Mouse (Mus musculus) lung, embryonic 15.5 days (tissue): ENCODE measurements around the gene Gadd45b. TPM values are rescaled to one million over a fixed set of nuclear protein-coding genes. Genes with fewer than 3 reads are reported as not detected.

Experiments
- ATAC-seq: fragments of 200-750 bp; cut with Nextera tagmentation; 2 replicates; pipeline ENCODE4 v1.8.0; 2017; ENCODE audit warnings: moderate number of reproducible peaks, borderline replicate concordance; ENCODE audit not compliant: low FRiP score, low TSS enrichment; ENCODE audit errors: extremely low read depth
- H3K27ac ChIP-seq: fragments of 300-500 bp; sonication (generic); 2 replicates; pipeline ENCODE4 v1.5.1; 2015; ENCODE audit warnings: moderate library complexity, mild to moderate bottlenecking, inconsistent platforms
- H3K27me3 ChIP-seq: fragments of 300-500 bp; sonication (generic); 2 replicates; pipeline ENCODE4 v1.6.1; 2015; ENCODE audit warnings: inconsistent platforms
- H3K36me3 ChIP-seq: fragments of 300-500 bp; sonication (generic); 2 replicates; pipeline ENCODE4 v1.6.1; 2015; ENCODE audit warnings: inconsistent platforms
- H3K4me1 ChIP-seq: fragments of 300-500 bp; sonication (generic); 2 replicates; pipeline ENCODE4 v1.6.1; 2015; ENCODE audit warnings: inconsistent platforms
- H3K4me2 ChIP-seq: fragments of 300-500 bp; sonication (generic); 2 replicates; pipeline ENCODE4 v1.6.1; 2015; ENCODE audit warnings: inconsistent platforms, mild to moderate bottlenecking, moderate library complexity
- H3K4me3 ChIP-seq: fragments of 300-500 bp; sonication (generic); 2 replicates; pipeline ENCODE4 v1.5.1; 2015; ENCODE audit warnings: mild to moderate bottlenecking, inconsistent platforms
- H3K9ac ChIP-seq: fragments of 300-500 bp; sonication (generic); 2 replicates; pipeline ENCODE4 v1.6.1; 2015; ENCODE audit warnings: inconsistent platforms
- H3K9me3 ChIP-seq: fragments of 300-500 bp; sonication (generic); 2 replicates; pipeline ENCODE4 v1.6.1; 2016; ENCODE audit warnings: inconsistent platforms
- WGBS: fragments of 180-500 bp; shearing (Covaris S2); methylation state at CpG from one replicate; pipeline ENCODE4 v1.1.7; 2015; 5-methylcytosine and 5-hydroxymethylcytosine counted together
- polyA plus RNA-seq: library from polyadenylated mRNA; unstranded; fragments of >200 nt; fragmentation: Nextera tagmentation; extraction: Ambion mirVana; gene quantifications from 2 replicates; pipeline ENCODE4 v1.2.1, GENCODE M21; 2015

The Gadd45b gene
- polyA plus RNA-seq, 1 experiment from 2014 or later: 42.9 TPM

DNA sequence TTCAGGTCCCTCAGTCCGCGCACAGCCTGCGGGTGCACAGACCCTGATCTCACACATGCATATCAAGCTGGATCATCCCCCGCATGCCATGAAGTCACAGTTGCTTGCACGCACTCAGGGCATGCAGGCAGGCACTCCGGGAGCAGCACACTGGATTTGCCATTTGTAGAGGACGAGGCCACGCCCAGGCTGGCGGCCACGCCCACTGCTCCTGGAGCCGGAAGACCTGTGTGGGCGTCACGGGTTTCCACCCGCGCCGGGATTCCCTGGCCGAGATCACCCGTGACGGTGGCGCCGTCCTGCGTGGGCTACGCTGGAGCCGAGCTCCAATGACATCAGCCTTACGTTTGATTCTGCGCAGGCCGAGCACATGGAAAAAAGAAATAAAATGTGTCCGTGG lies 9.8 kb downstream of the Gadd45b start:
- H3K9me3 ChIP-seq: no peaks in the 10 kb centered on the region
- ATAC-seq: peak; percentile 37; the same call in 1 of the 2 replicates
- H3K4me2 ChIP-seq: peak overlapping the region; percentile 63
- peak overlapping the region; percentile 33 for H3K4me3 ChIP-seq
- no peaks in the 10 kb centered on the region for H3K36me3 ChIP-seq
- peak overlapping the region; percentile 15 for H3K9ac ChIP-seq
- peak overlapping the region; percentile 83 for H3K27ac ChIP-seq
- peaks cover 60% of the 10 kb centered on the region for H3K4me1 ChIP-seq
- 0 out of 2 replicates have a peak, but pooled peaks cover under 1% of the 10 kb centered on the region for H3K27me3 ChIP-seq
- 3% methylated on average over 28 of the region's 28 CpGs for WGBS

DNA sequence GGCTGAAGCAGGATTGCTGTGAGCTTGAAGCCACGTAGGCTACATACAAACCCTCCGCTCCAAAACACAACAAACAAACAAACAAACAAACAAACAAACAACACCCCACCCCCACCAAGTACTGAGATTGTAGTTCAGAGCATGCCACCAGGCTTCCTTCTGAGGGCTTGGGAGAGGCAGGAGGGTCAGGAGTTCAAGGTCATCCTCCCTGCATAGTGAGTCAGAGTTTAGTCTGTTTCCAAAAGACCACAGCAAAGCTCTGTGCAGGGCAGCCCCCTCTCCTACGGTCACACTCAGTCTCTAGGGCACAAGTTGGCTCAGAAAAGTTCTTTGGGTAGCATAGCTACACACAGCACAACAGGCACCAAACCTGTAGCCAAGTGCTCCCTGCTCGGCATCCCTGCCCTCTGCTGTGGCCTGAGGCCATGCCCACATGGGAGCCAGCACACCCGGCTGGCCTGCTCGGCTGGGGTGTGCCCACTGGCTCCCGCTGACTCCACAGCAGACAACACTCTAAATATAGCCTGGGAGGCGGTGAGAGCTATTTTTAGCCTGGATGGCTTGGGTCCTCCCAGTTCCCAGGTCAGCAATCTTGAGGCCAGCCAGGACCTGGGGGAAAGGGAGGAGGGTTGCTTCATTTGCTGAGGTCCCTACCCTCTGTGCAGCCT lies 10.6 kb downstream of the Gadd45b start:
- peak overlapping the region; percentile 83 for H3K27ac ChIP-seq
- H3K4me3 ChIP-seq: peak overlapping the region; percentile 33; the same call in 1 of the 2 replicates
- no peaks in the 10 kb centered on the region for H3K9me3 ChIP-seq
- H3K4me2 ChIP-seq: peak overlapping the region; percentile 63
- 0 out of 2 replicates have a peak, but pooled peaks have one; percentile 11 for ATAC-seq
- H3K36me3 ChIP-seq: no peaks in the 10 kb centered on the region
- 0 out of 2 replicates have a peak overlapping the region, but pooled peaks have one; percentile 15 for H3K9ac ChIP-seq
- H3K4me1 ChIP-seq: peaks cover 56% of the 10 kb centered on the region
- 17% methylated on average over 8 of the region's 8 CpGs for WGBS
- H3K27me3 ChIP-seq: no peaks in the 10 kb centered on the region

DNA sequence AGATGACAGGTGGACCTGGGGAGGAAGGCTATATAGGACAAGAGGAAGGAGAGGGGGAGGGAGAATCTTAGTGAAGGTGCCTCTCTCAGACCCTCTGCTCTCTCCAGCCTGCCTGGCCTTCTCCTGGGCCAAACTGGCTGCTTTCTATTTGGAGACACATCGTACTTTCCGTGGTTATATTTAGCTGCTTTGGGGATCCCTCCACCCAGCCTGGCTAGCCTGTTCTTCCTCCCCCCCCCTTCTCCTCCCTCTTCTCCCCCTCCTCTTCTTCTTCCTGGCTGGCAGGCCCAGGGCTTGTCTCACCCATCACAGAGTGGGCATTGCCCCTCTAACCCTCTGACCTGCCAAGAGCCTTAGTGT lies 11.1 kb downstream of the Gadd45b start:
- Histone ChIP-seq H3K4me3 (no peak overlapping the region), H3K27ac (peak overlapping the region; percentile 83), H3K36me3 (no peaks in the 10 kb centered on the region), H3K9ac (no peak overlapping the region), H3K4me2 (peak overlapping the region; percentile 63; the same call in 1 of the 2 replicates), H3K27me3 (no peaks in the 10 kb centered on the region), H3K4me1 (peaks cover 51% of the 10 kb centered on the region), H3K9me3 (no peaks in the 10 kb centered on the region)
- WGBS: 22% methylated on average over 2 of the region's 2 CpGs
- ATAC-seq: no peak

DNA sequence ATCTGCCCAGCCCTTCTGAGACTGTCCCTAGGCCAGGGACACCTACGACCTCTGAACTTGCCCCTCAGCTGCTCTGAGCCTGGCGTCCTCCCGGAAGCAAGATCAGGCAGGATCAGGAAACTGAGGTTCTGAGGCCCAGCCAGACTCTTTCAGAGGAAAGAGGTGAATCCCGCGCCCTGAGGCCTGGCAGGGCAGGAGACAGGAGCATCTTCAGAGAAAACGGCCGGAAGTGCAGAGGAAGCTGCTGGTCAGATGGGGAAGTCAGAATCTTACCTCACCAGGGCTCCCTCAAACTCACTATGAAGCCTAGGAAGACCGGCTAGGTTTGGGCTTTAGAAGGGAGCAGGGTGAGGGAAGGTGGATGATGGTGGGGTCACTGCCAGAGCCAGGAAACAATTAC lies 13.0 kb downstream of the Gadd45b start:
- H3K4me1 ChIP-seq: peaks cover 46% of the 10 kb centered on the region
- no peak overlapping the region for H3K4me2 ChIP-seq
- 55% methylated on average over 8 of the region's 8 CpGs for WGBS

DNA sequence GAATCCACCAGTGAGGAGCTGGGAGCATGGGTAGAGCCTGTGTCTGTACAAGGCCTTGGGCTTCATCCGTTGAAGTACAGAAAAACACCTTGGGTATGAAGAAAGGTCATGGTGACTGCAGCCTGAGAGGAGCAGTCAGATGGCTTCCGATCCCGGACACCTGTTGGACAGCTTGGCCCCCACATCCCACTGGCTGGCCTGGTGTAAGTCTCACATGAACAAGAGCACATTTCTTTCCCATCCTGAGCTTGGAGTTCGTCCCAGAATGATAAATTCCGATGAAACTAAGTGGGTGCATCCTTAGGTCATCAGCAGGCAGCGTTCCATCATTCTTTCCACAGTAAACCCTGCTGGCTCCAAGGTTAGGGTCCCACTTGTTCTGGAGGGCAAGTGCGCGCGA lies 13.8 kb downstream of the Gadd45b start:
- H3K4me3 ChIP-seq: no peak overlapping the region
- no peak overlapping the region for H3K27ac ChIP-seq
- H3K4me2 ChIP-seq: no peak overlapping the region
- H3K36me3 ChIP-seq: no peaks in the 10 kb centered on the region
- H3K4me1 ChIP-seq: peaks cover 46% of the 10 kb centered on the region
- no peaks in the 10 kb centered on the region for H3K9me3 ChIP-seq
- no peak overlapping the region for H3K9ac ChIP-seq
- WGBS: 41% methylated on average over 9 of the region's 9 CpGs
- no peaks in the 10 kb centered on the region for H3K27me3 ChIP-seq
- no peak for ATAC-seq

More for the DNA sequence above, 13.0 kb downstream of the Gadd45b start:
- Histone ChIP-seq H3K4me3 (no peak overlapping the region), H3K9ac (no peak overlapping the region), H3K27me3 (no peaks in the 10 kb centered on the region), H3K9me3 (no peaks in the 10 kb centered on the region), H3K27ac (no peak overlapping the region), H3K36me3 (no peaks in the 10 kb centered on the region)
- no peak for ATAC-seq

DNA sequence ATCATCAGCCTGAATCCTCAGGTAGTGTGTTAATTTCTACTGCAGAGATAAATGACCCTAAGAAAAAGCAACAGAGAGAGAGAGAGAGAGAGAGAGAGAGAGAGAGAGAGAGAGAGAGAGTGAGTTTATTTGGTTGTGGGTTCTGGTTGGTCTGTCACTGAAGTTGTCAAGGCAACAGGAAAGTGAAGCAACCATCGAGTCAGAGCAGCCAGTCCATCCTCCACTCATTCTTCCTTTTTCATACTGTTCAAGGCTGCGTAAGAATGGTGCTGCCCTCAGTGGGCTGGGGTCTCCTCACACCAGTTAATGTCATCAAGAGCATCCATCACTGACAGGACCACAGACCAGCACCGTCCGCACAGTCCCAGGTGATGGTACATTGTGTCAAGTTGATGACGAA lies 14.4 kb downstream of the Gadd45b start:
- Histone ChIP-seq H3K36me3 (no peaks in the 10 kb centered on the region), H3K4me1 (peaks cover 46% of the 10 kb centered on the region), H3K27ac (no peak overlapping the region), H3K9ac (no peak overlapping the region), H3K27me3 (no peaks in the 10 kb centered on the region), H3K9me3 (no peaks in the 10 kb centered on the region), H3K4me3 (no peak overlapping the region), H3K4me2 (no peak overlapping the region)
- 71% methylated on average over 5 of the region's 5 CpGs for WGBS
- ATAC-seq: no peak

DNA sequence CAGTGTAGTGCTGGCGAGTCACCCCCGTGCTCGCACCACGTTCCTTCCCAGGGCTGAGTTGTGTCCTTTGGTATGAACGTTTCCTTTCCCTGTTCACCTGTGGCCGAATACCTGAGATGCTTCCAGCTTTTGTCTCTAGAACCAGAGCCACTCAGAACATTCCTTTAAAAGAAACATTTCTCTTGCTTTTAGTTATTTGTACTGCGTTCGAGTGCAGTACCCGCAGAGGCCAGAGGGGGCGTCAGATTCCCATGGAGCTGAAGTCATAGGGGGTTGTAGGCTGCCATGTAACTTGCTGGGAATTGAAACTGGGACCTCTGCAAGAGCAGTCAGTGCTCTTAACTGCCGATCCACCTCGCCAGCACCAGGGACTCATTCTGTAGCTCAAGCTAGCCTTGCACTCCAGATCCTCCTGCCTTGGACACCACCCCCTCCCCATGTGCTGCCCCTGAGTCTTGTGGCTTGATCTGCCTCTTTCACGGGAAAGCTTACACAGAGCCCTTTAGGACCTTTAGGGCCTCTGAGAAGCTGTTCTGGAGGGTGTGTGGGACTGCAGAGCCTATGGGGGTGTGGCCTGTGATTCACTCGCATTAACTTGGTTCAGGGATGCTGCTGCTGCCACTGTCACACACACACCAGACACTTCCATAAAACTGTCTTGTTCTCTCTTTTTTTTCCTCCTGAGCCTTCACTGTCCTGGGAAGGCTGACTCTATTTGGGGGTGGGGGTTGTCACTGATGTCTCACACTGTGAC lies 17.0 kb downstream of the Gadd45b start:
- H3K9me3 ChIP-seq: no peaks in the 10 kb centered on the region
- H3K27me3 ChIP-seq: no peaks in the 10 kb centered on the region
- H3K36me3 ChIP-seq: no peaks in the 10 kb centered on the region
- H3K4me1 ChIP-seq: peaks cover 30% of the 10 kb centered on the region
- H3K27ac ChIP-seq: peak overlapping the region; percentile 32
- H3K4me3 ChIP-seq: no peak overlapping the region
- no peak overlapping the region for H3K4me2 ChIP-seq
- 59% methylated on average over 14 of the region's 14 CpGs for WGBS
- ATAC-seq: no peak
- H3K9ac ChIP-seq: no peak overlapping the region

DNA sequence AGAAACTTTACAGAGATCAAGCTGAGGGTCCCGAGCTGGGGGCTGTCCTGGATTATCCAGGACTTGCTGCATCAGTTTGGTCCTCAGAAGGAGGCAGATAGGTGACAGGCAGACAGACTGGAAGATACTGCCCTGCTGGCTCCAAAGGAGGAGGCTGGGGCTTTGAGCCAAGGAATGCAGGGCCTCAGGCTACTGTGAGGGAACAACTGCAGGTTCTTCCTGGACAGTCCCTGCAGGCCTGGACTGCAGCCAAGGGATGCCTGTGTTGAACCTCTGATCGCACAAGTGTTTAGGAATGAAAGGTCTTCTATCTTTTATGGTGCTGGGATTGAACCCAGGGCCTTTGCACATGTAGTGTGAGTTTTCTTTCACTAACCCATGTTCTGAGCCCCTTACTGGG lies 17.9 kb downstream of the Gadd45b start:
- 10% methylated on average over 2 of the region's 2 CpGs for WGBS
- Histone ChIP-seq H3K27ac (peak overlapping the region; percentile 65), H3K4me1 (peaks cover 30% of the 10 kb centered on the region), H3K4me3 (no peak overlapping the region), H3K9me3 (no peaks in the 10 kb centered on the region), H3K4me2 (no peak overlapping the region), H3K36me3 (no peaks in the 10 kb centered on the region), H3K9ac (no peak overlapping the region), H3K27me3 (no peaks in the 10 kb centered on the region)
- no peak for ATAC-seq

DNA sequence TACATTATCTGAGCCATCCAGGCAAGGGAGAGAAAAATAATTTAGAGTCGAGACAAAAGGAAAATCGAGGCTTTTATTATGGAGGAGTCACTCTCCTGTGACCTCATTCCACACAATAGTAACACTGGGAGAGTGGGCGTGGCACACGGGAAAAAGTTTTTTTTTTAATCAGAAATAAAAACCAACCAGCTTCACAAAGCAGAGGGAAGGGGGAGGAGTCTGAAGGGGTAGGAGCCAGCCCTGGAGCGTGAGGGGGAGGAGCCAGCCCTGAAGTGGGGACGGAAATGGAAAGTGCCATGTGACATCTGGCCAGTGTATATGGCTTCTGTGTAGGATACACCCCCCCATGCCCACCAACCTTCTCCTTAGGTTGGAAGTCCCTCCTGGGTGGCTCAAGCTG lies 18.7 kb downstream of the Gadd45b start:
- no peak overlapping the region for H3K9ac ChIP-seq
- no peaks in the 10 kb centered on the region for H3K9me3 ChIP-seq
- WGBS: 25% methylated on average over 6 of the region's 6 CpGs
- H3K4me1 ChIP-seq: peaks cover 30% of the 10 kb centered on the region
- H3K4me2 ChIP-seq: no peak overlapping the region
- H3K27ac ChIP-seq: peak overlapping the region; percentile 65; the same call in 1 of the 2 replicates
- peak; percentile 53; the same call in 1 of the 2 replicates for ATAC-seq
- no peak overlapping the region for H3K4me3 ChIP-seq
- no peaks in the 10 kb centered on the region for H3K36me3 ChIP-seq
- H3K27me3 ChIP-seq: no peaks in the 10 kb centered on the region

DNA sequence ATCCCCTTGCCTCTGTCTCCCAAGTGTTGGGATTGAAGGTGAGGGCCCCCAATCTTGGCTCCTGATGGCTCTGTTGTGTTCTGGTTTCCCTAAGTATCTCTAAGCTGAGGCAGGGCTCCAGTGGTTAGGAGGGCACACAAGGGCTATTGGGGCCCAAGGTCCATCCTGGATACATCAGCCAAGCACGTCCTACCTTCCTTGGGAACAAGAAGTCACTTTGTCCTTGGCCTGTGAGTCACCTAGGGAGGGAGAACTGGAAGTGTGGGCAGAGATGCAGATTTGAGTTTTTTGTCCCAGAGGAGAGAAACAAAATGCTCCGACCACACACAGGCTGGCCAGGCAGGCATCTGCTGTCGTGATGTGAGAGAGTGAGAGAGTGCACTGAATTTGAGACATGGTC lies 19.2 kb downstream of the Gadd45b start:
- ATAC-seq: no peak
- H3K27ac ChIP-seq: no peak overlapping the region
- no peak overlapping the region for H3K9ac ChIP-seq
- no peaks in the 10 kb centered on the region for H3K9me3 ChIP-seq
- H3K4me2 ChIP-seq: no peak overlapping the region
- no peaks in the 10 kb centered on the region for H3K36me3 ChIP-seq
- 72% methylated on average over 3 of the region's 3 CpGs for WGBS
- no peaks in the 10 kb centered on the region for H3K27me3 ChIP-seq
- no peak overlapping the region for H3K4me3 ChIP-seq
- H3K4me1 ChIP-seq: peaks cover 30% of the 10 kb centered on the region

DNA sequence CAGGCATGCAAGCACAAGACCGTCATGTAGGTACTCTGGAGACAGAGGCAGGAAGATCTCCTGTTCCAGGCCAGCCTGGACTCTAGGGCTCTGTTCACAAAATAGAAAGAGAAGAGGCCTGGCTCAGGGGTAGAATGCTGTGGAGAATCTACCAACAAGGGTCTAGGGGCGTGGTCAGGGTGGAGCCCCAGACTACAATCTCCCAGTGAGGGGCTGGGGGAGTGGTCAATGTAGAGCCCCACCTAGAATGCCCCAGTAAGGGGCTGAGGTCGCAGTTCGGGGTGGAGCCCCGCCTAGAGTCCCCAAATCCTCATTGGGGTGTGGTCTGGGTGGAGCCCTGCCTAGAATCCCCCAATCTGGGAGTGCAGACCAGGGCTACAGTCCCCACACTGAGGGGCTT lies 20.4 kb downstream of the Gadd45b start:
- Histone ChIP-seq H3K27ac (no peak overlapping the region), H3K36me3 (no peaks in the 10 kb centered on the region), H3K4me1 (peaks cover 41% of the 10 kb centered on the region), H3K9ac (no peak overlapping the region), H3K9me3 (no peaks in the 10 kb centered on the region), H3K27me3 (no peaks in the 10 kb centered on the region), H3K4me3 (no peak overlapping the region), H3K4me2 (no peak overlapping the region)
- 37% methylated on average over 5 of the region's 5 CpGs for WGBS
- ATAC-seq: no peak

DNA sequence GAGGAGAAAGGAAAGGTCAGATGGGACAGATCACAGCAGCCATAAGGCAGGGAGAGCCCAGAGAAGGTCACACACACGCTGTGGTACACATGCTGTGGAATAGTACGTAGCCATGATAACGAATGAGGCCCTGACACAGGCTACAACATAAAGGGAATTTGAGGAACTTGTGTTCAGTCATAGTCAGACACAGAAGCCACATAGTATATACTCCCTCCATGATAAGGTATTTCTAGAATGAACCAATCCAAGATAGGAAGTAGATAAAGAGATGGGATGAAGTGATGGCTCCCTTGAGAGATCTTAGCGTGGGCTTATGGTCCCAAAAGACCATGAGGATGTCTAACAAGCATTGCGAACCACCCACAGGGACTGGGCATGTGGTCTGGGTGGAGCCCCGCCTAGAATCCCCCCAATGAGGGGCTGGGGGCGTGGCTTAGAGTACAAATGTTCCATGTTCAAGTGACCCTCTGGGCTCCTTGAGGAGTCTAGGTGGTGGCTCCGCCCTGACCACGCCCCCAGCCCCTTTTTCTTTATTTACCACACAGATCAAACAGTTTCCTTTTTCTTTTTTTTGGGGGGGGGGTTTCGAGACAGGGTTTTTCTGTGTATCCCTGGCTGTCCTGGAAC lies 22.0 kb downstream of the Gadd45b start:
- Histone ChIP-seq H3K27me3 (no peaks in the 10 kb centered on the region), H3K4me3 (no peak overlapping the region), H3K9ac (no peak overlapping the region), H3K36me3 (no peaks in the 10 kb centered on the region), H3K27ac (no peak overlapping the region), H3K9me3 (no peaks in the 10 kb centered on the region), H3K4me1 (peaks cover 45% of the 10 kb centered on the region), H3K4me2 (no peak overlapping the region)
- ATAC-seq: no peak
- 74% methylated on average over 10 of the region's 10 CpGs for WGBS
